In the genomic region with DNA sequence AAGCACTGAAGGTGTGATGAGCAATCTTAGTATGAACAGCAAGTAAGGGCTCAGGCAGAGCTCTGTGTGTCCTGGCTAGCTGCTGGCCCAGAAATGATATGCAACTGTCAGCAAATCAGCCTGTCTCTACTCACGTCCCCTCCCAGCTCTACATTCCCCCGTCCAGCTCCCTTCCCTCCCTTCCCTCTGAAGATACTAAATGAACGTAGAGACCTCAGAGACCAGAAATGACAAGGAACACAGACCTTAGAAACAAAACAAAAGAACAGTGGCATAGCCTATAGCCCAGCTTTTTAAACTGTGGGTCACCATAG, we compare ENCODE assay signal across 20 mouse cellular contexts.
A peak's percentile ranks its signal among the peaks of the same experiment; 100 is the strongest.
DNase-seq lines count a peak whose midpoint lies in the region; ATAC-seq and TF ChIP-seq lines count a peak whose summit lies in the region.
"Had no signal": no experiment of that assay in that cellular context is flagged by ENCODE, and none has a peak within 500 bp of the region (broad histone marks: within the 10 kb centered on the region; RNA-seq: fewer than 3 reads in every experiment).

No protein-coding gene starts in this region.

- no peak overlapping the region for H3K4me2 ChIP-seq in forebrain, embryonic 14.5 days (ENCODE audit: low read length)
- H3K4me2 ChIP-seq in heart, embryonic 14.5 days (ENCODE audit: low read length), result no peak overlapping the region
- H3K4me2 ChIP-seq in lung, embryonic 14.5 days, result no peak overlapping the region
- H3K4me2 ChIP-seq: forebrain, embryonic 12.5 days had no signal

- H3K27me3 ChIP-seq in forebrain, embryonic 10.5 days (ENCODE audit: poor library complexity, severe bottlenecking), result no peaks in the 10 kb centered on the region
- no peaks in the 10 kb centered on the region for H3K27me3 ChIP-seq in forebrain, embryonic 14.5 days (replicated peaks; ENCODE audit: control insufficient read depth, insufficient read depth, low read length)
- H3K27me3 ChIP-seq in heart, embryonic 14.5 days (ENCODE audit: control insufficient read depth, insufficient read depth, low read length), result no peaks in the 10 kb centered on the region
- H3K27me3 ChIP-seq in heart, embryonic 10.5 days (ENCODE audit: insufficient read depth, poor library complexity, severe bottlenecking), result no peaks in the 10 kb centered on the region
- no peaks in the 10 kb centered on the region for H3K27me3 ChIP-seq in lung, embryonic 14.5 days (ENCODE audit: insufficient read depth, low read length)
- H3K27me3 ChIP-seq: forebrain, embryonic 12.5 days; Patski had no signal

- no peaks in the 10 kb centered on the region for H3K9me3 ChIP-seq in forebrain, embryonic 10.5 days
- no peaks in the 10 kb centered on the region for H3K9me3 ChIP-seq in forebrain, embryonic 14.5 days (replicated peaks; ENCODE audit: control insufficient read depth, low read length)
- H3K9me3 ChIP-seq in heart, embryonic 14.5 days (ENCODE audit: control insufficient read depth, low read length), result no peaks in the 10 kb centered on the region
- no peaks in the 10 kb centered on the region for H3K9me3 ChIP-seq in heart, embryonic 10.5 days
- no peaks in the 10 kb centered on the region for H3K9me3 ChIP-seq in lung, embryonic 14.5 days (ENCODE audit: low read depth, low read length)
- H3K9me3 ChIP-seq: forebrain, embryonic 12.5 days had no signal

- no peak for DNase-seq in forebrain, embryonic 10.5 days (ENCODE audit: extremely low spot score, low spot score)
- no peak for DNase-seq in forebrain, embryonic 14.5 days (ENCODE audit: low spot score)
- DNase-seq in heart, embryonic 10.5 days (ENCODE audit: low spot score), result no peak
- peak; percentile 28 for DNase-seq in lung, embryonic 14.5 days
- no peak for DNase-seq in lung, postnatal 14 days
- DNase-seq in retina, embryonic 14.5 days (ENCODE audit: low spot score), result peak; percentile 12
- no peak for DNase-seq in retina, postnatal 1 day
- DNase-seq: adrenal gland, postnatal 25 days; cerebellum, adult 18-20 months; cerebellum, adult 9-11 months; cerebellum, postnatal 36 days; forebrain, postnatal 0 days; gastrocnemius, postnatal 14 days; heart, postnatal 10 days; kidney, adult 8-10 months had no signal

- H3K27ac ChIP-seq in forebrain, embryonic 10.5 days, result peak overlapping the region; percentile 72; the same call in 1 of the 2 replicates
- H3K27ac ChIP-seq in forebrain, embryonic 14.5 days (ENCODE audit: low read depth, low read length), result no peak overlapping the region
- H3K27ac ChIP-seq in heart, embryonic 14.5 days (replicated peaks in 1 of 2; ENCODE audit: control insufficient read depth in 1 of 2, insufficient read depth in 1 of 2, low read depth in 2 of 2, low read length in 2 of 2), result no peak overlapping the region
- no peak overlapping the region for H3K27ac ChIP-seq in heart, embryonic 10.5 days
- no peak overlapping the region for H3K27ac ChIP-seq in lung, embryonic 14.5 days (ENCODE audit: low read depth)
- H3K27ac ChIP-seq: forebrain, embryonic 12.5 days had no signal

- no peak for TF ChIP-seq CTCF in lung, embryonic 14.5 days (IDR thresholded peaks at IDR 0.05; ENCODE audit: low read depth)

- ATAC-seq in forebrain, embryonic 14.5 days, result no peak
- peak; percentile 39; the same call in 1 of the 2 replicates for ATAC-seq in heart, embryonic 14.5 days (ENCODE audit: insufficient number of reproducible peaks, insufficient read depth, low FRiP score, low read depth)
- peak; percentile 41; the same call in 1 of the 2 replicates for ATAC-seq in lung, embryonic 14.5 days (ENCODE audit: insufficient read depth)
- ATAC-seq: activated CD4-positive, CD25-positive, alpha-beta regulatory T cell, adult 4 months; forebrain, postnatal 0 days; intestine, embryonic 16.5 days; Patski had no signal

- no peak overlapping the region for H3K4me3 ChIP-seq in forebrain, embryonic 10.5 days
- no peak overlapping the region for H3K4me3 ChIP-seq in forebrain, embryonic 14.5 days (ENCODE audit: low read depth, low read length)
- H3K4me3 ChIP-seq in heart, embryonic 14.5 days (ENCODE audit: control insufficient read depth in 1 of 2, insufficient read depth in 1 of 2, low read depth in 1 of 2, low read length in 2 of 2), result no peak overlapping the region
- H3K4me3 ChIP-seq in heart, embryonic 10.5 days, result no peak overlapping the region
- H3K4me3 ChIP-seq in lung, embryonic 14.5 days (ENCODE audit: low read depth, low read length), result no peak overlapping the region
- H3K4me3 ChIP-seq: forebrain, embryonic 12.5 days had no signal

- no peak overlapping the region for H3K9ac ChIP-seq in forebrain, embryonic 14.5 days (ENCODE audit: low read length)
- no peak overlapping the region for H3K9ac ChIP-seq in heart, embryonic 14.5 days (ENCODE audit: low read length)
- no peak overlapping the region for H3K9ac ChIP-seq in lung, embryonic 14.5 days
- H3K9ac ChIP-seq: forebrain, embryonic 12.5 days; forebrain, postnatal 0 days had no signal

- no peaks in the 10 kb centered on the region for H3K36me3 ChIP-seq in forebrain, embryonic 10.5 days (replicated peaks)
- H3K36me3 ChIP-seq in forebrain, embryonic 14.5 days (ENCODE audit: control insufficient read depth, insufficient read depth, low read length), result no peaks in the 10 kb centered on the region
- H3K36me3 ChIP-seq in heart, embryonic 14.5 days (ENCODE audit: control insufficient read depth, insufficient read depth, low read length), result no peaks in the 10 kb centered on the region
- no peaks in the 10 kb centered on the region for H3K36me3 ChIP-seq in heart, embryonic 10.5 days
- H3K36me3 ChIP-seq in lung, embryonic 14.5 days (ENCODE audit: insufficient read depth), result no peaks in the 10 kb centered on the region
- H3K36me3 ChIP-seq: forebrain, embryonic 12.5 days had no signal

- WGBS in forebrain, embryonic 10.5 days, result 31% methylated on average over 3 of the region's 3 CpGs
- WGBS in forebrain, embryonic 14.5 days, result 25% methylated on average over 3 of the region's 3 CpGs
- 8% methylated on average over 3 of the region's 3 CpGs for WGBS in heart, embryonic 14.5 days
- 16% methylated on average over 3 of the region's 3 CpGs for WGBS in heart, embryonic 10.5 days
- 30% methylated on average over 3 of the region's 3 CpGs for WGBS in lung, embryonic 14.5 days

- peaks cover 13% of the 10 kb centered on the region for H3K4me1 ChIP-seq in forebrain, embryonic 10.5 days
- H3K4me1 ChIP-seq in forebrain, embryonic 14.5 days (ENCODE audit: control insufficient read depth, insufficient read depth, low read length), result peaks cover 4% of the 10 kb centered on the region; the same call in 1 of the 2 replicates
- H3K4me1 ChIP-seq in heart, embryonic 14.5 days (ENCODE audit: control insufficient read depth in 2 of 2, insufficient read depth in 2 of 2, low read length in 2 of 2), result peaks cover 7 to 13% of the 10 kb centered on the region in 2 experiments
- H3K4me1 ChIP-seq in heart, embryonic 10.5 days, result peaks cover 12% of the 10 kb centered on the region
- H3K4me1 ChIP-seq in lung, embryonic 14.5 days (ENCODE audit: insufficient read depth), result no peaks in the 10 kb centered on the region; the same call in 1 of the 2 replicates

Comparison
In these comparisons a context has a peak if more than half of its experiments do, and no peak if none do; other contexts are left out.
1. DNase-seq: peak in lung, embryonic 14.5 days (single experiment) and retina, embryonic 14.5 days (single experiment); none in forebrain, embryonic 10.5 days (single experiment), forebrain, embryonic 14.5 days (single experiment), heart, embryonic 10.5 days (single experiment), lung, postnatal 14 days (single experiment) and retina, postnatal 1 day (single experiment).